Mouse (Mus musculus) C2C12 (cell line): ENCODE data around the gene Kcnk10.

ENCODE experiments used
- CTCF ChIP-seq: IDR thresholded peaks from one replicate; pipeline ENCODE4 v1.5.1; 2011; ENCODE audit not compliant: control insufficient read depth, insufficient read depth, insufficient read length
- FOSL1 ChIP-seq: IDR thresholded peaks from one replicate; pipeline ENCODE4 v1.8.0; 2011; ENCODE audit warnings: mild to moderate bottlenecking, low read length; ENCODE audit not compliant: poor library complexity, insufficient read depth, severe bottlenecking
- MAX ChIP-seq: IDR thresholded peaks from one replicate; pipeline ENCODE4 v1.6.1; 2011; ENCODE audit warnings: mild to moderate bottlenecking, control low read depth
- MYOD1 ChIP-seq: IDR thresholded peaks from one replicate; pipeline ENCODE4 v1.6.1; 2011; ENCODE audit warnings: low read depth; ENCODE audit not compliant: control insufficient read depth, insufficient read length
- MYOG ChIP-seq: IDR thresholded peaks from one replicate; pipeline ENCODE4 v1.6.1; 2011; ENCODE audit not compliant: control insufficient read depth, insufficient read length; ENCODE audit errors: extremely low read depth
- USF1 ChIP-seq: IDR thresholded peaks from one replicate; pipeline ENCODE4 v1.6.1; 2011; ENCODE audit warnings: low read depth, mild to moderate bottlenecking, control low read depth, moderate library complexity

- TF ChIP-seq MAX (no peak), CTCF (no peak), MYOD1 (no peak), USF1 (no peak), FOSL1 (no peak), MYOG (no peak)
These were observed 27.2 kb upstream of the Kcnk10 start for GRCm38 (mm10) chr12:98605264-98605663.
